Mouse (Mus musculus): ENCODE results near the gene C1qa.

Gene C1qa

GRCm38 (mm10) chr4:136898637-136899036, at the start of gene C1qa:
C1qa (minus strand) TSS chr4:136898803.
- DNase-seq, result no peak

GRCm38 (mm10) chr4:136945397-136945796, 46.8 kb upstream of the C1qa start:
- no peak for DNase-seq

GRCm38 (mm10) chr4:136944558-136945350, 46.2 kb upstream of the C1qa start:
- no peak for DNase-seq

GRCm38 (mm10) chr4:136943175-136943574, 44.6 kb upstream of the C1qa start:
- DNase-seq, result no peak

GRCm38 (mm10) chr4:136942761-136943160, 44.2 kb upstream of the C1qa start:
- DNase-seq, result peak; percentile 24

- no peak for DNase-seq
Observed at GRCm38 (mm10) chr4:136937935-136938334, 39.3 kb upstream of the C1qa start.

GRCm38 (mm10) chr4:136937344-136937743, 38.7 kb upstream of the C1qa start:
- no peak for DNase-seq

GRCm38 (mm10) chr4:136934746-136935613, 36.4 kb upstream of the C1qa start:
- peak; percentile 2 for DNase-seq

GRCm38 (mm10) chr4:136930474-136930873, 31.9 kb upstream of the C1qa start:
- no peak for DNase-seq

GRCm38 (mm10) chr4:136928928-136929327, 30.3 kb upstream of the C1qa start:
- DNase-seq, result peak; percentile 49

- DNase-seq, result no peak
Observed at GRCm38 (mm10) chr4:136925804-136926203, 27.2 kb upstream of the C1qa start.

- DNase-seq, result peak; percentile 76
Observed at GRCm38 (mm10) chr4:136924529-136924928, 25.9 kb upstream of the C1qa start.

GRCm38 (mm10) chr4:136919526-136919925, 20.9 kb upstream of the C1qa start:
- no peak for DNase-seq

- DNase-seq, result no peak
Observed at GRCm38 (mm10) chr4:136918834-136919233, 20.2 kb upstream of the C1qa start.

GRCm38 (mm10) chr4:136917165-136917524, 18.5 kb upstream of the C1qa start:
- no peak for DNase-seq

GRCm38 (mm10) chr4:136916359-136917164, 18.0 kb upstream of the C1qa start:
- DNase-seq, result no peak

GRCm38 (mm10) chr4:136912841-136913240, 14.2 kb upstream of the C1qa start:
- no peak for DNase-seq

GRCm38 (mm10) chr4:136911804-136912203, 13.2 kb upstream of the C1qa start:
- no peak for DNase-seq

GRCm38 (mm10) chr4:136911211-136911646, 12.6 kb upstream of the C1qa start:
- DNase-seq, result no peak

GRCm38 (mm10) chr4:136907809-136908208, 9.2 kb upstream of the C1qa start:
- DNase-seq, result no peak

GRCm38 (mm10) chr4:136907033-136907432, 8.4 kb upstream of the C1qa start:
- DNase-seq, result peak; percentile 58

- no peak for DNase-seq
Observed at GRCm38 (mm10) chr4:136904767-136905539, 6.3 kb upstream of the C1qa start.

All from lung, postnatal 36 days (tissue).